Mouse (Mus musculus) urinary bladder, postnatal 10 days (tissue): Measurements from ENCODE around the gene Lsm3.
"Not testable (repeated sequence)": the region's sequence is repeated elsewhere in the genome, so short reads cannot be mapped to it uniquely, and the experiment has no call there.

Experiments used
- DNase-seq: peaks from one replicate; pipeline ENCODE4 v3.0.0; 2022; ENCODE audit warnings: low spot score

Lsm3 gene

GRCm38 (mm10) chr6:91515545-91516449 lies at the start of gene Lsm3, which contains the start of gene Xpc:
TSS of gene Lsm3 (plus strand) at chr6:91515928.
TSS of gene Xpc (minus strand) at chr6:91515888.
- DNase-seq, result peak; percentile 89

DNA sequence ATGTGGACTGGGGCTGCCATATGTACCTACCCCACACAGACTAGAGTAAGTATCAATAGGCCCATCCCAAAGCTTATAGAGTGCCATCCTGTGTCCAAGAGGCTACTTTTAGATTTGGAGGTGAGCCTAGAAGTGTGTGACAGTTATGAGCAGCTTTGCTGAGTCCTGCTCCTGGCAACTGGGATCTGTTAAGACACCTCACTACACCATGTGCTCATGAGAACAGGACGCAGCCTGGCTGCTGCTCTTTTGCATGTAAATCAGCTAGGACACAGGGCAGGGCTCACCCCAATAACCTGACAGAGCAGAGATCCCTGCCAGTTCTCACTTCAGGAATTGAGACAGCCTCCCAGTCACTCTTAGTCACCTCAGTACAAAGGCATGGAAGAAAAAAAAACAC lies 48.6 kb upstream of the Lsm3 start:
- DNase-seq, result no peak

- no peak for DNase-seq
Observed at GRCm38 (mm10) chr6:91470712-91471111, 45.0 kb upstream of the Lsm3 start.

- DNase-seq, result not testable (repeated sequence)
Observed at GRCm38 (mm10) chr6:91471427-91471826, 44.3 kb upstream of the Lsm3 start.

DNA sequence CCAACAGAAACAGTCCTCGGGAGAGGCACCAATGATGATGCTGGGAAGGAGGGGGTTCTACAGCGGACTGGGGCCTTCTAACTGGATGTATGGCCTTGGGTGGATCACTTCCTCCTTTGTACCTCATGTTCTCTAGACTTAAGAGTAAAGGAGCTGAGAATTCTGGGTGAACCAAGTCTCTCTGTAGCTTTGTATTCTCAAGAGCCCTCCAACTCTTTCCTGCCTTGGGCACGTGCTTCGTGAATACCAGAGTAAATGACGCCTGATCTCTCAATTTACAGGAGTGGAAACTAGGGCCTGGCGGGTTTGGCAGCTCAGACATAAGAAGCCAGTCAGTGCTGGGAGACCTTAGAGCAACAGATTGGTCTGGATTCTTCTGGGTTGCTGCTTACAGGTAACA lies 43.4 kb upstream of the Lsm3 start:
- DNase-seq, result no peak

DNA sequence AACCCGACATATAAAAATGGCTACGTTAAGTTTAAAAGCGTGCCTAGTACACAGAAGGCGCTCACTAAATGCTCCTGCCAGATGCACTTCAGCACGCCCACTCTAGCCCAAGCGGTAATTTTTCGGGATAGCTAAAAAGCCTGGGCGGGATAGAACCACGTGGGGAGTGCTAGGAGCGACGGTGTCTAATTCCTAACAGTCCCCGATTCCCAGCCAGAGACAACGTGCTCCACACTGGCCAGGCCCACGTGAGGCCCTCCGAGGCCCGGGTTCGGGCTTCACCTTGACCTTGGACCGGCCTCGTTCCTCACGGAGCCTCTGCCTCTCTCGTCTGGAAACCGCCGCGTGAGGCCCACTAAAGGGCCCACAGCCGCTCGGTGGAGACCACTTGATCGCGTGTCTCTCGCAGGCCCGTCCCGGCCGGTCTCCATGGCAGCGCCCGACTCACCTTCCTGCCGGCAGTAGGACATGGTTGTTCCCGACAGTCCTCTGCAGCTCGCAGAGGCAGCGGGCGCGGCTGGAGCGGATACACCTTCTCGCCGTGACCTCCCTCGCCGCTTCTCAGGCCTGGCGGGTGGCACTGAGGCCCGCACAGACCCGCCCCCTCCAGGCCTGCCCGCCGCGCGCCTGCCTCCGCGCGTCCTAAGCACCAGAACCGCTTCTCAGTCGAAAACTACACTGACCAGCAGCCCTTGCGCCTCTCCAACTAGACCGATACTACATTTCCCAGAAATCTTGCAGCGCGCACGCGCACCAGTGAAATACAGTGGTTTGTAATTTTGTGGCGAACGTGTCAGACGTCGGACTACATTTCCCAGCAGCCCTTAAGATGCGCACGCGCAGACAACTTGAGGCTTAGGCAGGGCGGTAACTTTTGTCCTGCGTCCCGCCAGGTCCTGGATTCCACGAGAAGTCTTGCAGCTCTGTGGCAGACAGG lies 42.6 kb upstream of the Lsm3 start, which contains the start of the genes Chchd4 and Tmem43:
TSS of gene Chchd4 (minus strand) at position 679 of the 937 bp plus-strand sequence.
TSS of gene Tmem43 (plus strand) at position 836 of the 937 bp plus-strand sequence.
- peak; percentile 95 for DNase-seq

GRCm38 (mm10) chr6:91473805-91474440 lies 41.8 kb upstream of the Lsm3 start:
- no peak for DNase-seq

- DNase-seq, result no peak
Observed at GRCm38 (mm10) chr6:91474441-91475190, 41.1 kb upstream of the Lsm3 start.

DNA sequence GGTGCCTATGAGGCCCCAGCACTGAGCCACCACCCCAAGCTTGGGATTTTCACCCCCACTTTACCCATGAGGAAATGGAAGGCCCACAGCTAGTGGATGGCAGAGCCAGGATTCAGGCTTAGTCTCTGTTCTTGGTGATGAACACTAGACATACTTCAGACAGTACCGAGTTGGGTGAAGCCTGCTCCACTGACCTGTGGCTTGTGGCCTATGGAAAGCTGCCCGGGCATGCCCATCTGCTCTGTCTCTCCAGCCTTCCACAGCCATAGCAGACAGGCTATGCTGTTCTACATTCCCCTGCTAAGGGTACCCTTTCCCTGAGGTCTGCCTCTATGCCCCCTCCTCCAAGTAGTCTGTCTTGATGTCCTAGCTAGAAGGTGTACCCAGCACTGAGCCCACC lies 39.2 kb upstream of the Lsm3 start:
- DNase-seq, result no peak

- DNase-seq, result no peak
Observed at GRCm38 (mm10) chr6:91483371-91483770, 32.4 kb upstream of the Lsm3 start.

DNA sequence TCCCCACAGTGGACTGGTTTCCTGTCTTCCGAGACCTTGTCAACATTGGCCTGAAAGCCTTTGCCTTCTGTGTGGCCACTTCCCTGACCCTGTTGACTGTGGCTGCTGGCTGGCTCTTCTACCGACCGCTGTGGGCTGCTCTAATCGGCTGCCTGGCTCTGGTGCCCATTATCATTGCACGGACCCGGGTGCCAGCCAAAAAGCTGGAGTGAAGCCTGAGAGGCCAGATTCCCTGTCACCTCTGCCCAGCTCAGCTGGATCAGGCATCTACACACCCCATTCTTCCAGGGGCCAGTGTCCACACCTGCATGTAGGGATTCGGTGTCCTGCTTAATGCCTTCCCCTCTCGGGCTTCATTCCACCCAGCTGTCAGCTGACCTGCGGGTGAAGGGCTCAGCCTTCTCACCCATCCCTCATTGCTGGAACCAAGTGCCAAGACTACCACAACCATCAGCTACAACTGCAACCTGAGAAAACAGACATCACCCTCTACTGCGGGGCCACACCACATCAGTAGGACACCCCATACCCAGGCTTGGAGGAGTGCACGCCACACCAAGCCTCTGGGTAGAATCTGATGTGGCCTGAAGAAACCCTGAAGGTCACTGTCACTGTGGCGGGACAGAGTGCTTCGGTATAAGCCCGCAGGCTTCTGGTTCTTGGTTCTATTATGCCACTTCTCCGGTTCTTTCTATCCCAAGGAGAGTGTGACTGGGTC lies 28.8 kb upstream of the Lsm3 start:
- no peak for DNase-seq

- no peak for DNase-seq
Observed at GRCm38 (mm10) chr6:91488496-91489212, 27.1 kb upstream of the Lsm3 start.

DNA sequence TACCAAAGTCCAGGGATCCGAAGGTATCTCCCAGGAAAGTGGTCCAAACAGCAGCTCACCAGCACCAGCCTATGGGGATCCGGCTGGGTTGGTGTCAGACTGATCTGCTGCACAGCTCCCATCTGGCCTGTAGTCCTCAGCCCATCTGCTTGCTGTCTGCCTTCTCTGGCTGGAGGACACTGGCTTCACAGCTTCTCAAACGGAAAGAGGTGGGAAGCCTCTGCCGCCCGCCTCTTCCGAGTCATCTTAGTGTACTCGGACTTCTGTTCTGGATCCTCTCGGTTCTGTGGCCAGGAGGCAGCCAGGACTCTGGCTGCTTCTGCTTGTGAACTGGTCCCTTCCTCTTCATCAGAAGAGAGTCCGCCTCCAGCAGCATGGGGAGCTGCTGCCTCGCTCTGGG lies 25.9 kb upstream of the Lsm3 start:
- DNase-seq, result no peak

DNA sequence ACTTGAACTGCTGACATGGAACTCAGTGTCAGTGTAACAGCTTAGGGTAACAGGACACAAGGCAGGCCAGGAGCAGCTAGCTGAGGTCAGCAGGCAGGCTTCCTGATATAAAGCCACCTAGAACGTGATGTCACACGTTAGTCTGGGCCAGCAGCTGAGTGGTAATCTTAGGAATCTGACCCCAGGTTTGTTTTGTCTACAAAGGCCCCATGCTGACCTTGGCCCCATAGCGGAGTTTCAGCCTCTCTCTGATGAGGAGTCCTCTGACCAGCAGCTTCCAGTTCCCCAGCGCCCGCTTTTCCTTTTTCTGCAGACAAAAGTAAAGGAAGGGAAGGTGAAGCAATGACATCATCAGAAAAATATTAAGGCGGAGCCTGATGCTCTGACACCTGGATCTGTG lies 24.7 kb upstream of the Lsm3 start:
- DNase-seq, result no peak

DNA sequence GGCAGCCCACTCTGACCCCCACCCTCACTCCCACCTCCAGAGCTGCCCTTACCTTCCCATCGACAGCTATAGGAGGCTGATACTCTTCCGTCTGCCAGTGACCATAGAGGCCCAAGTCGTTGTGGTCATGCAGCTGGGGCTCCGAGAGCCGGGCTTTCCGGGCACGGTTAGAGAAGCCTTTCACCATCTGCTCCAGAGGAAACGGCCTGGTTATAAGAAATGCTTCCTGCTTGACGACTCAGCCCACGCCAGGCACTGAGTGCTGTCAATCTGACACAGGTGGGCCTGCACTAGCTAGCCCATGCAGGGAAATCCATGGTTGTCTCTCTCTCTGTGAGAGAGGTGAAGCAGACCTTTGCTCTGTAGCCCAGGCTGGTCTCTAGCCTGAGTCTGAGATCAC lies 22.7 kb upstream of the Lsm3 start:
- no peak for DNase-seq

DNA sequence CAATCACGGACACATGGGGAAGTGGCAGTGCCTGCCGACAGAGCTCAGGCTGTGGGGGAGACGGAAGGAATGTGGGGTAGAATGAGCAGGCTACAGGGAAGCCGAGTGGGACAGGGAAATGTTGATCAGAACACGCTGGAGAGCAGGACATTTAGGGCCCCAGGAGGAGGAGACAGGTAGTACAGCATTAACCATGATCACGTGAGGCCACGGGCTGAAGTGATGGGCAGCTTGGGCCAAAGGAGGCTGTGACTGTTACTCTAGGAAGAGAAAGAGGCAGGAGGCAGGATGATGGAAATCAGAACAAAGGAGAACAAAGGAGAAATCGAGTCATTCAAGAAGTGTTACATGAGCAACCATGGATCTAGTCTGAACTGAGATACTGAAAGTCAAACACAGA lies 21.2 kb upstream of the Lsm3 start:
- no peak for DNase-seq

DNA sequence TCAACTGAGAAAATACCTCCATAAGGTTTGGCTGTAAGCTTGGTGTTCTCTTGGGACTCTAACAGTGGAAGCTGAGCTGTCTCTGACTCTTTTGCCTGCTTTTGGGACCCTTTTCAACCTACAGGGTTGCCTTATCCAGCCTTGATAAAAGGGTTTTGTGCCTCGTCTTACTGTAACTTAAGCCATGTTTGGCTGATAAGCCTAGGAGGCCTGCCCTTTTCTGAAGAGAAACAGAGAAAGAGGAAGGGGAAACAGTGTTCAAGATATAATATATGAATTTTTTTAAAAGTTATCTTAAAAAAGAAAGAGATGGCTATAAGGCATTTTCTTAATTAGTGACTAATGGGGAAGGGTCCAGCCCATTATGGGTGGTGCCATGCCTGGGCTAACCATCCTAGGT lies 12.4 kb upstream of the Lsm3 start:
- no peak for DNase-seq

- no peak for DNase-seq
Observed at GRCm38 (mm10) chr6:91506036-91506435, 9.7 kb upstream of the Lsm3 start.

DNA sequence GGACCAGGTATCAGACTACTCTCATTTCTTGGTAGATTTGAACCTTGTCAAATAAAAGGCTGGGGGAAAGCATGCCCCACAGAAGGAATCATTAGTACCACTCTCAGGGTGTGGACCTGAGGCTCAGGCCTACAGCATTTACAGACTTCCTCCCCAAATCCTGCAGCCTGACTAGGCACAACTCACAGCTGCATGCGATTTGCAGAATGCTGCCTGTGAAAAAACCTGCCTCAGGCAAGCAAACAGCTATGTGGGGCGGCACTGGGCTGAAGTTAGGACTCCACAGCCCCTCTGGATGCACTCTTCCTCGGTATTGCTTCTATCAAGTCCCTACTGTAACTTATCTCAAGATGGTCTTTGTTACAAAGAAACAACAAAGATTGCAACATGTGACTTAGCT lies 7.7 kb upstream of the Lsm3 start:
- no peak for DNase-seq

DNA sequence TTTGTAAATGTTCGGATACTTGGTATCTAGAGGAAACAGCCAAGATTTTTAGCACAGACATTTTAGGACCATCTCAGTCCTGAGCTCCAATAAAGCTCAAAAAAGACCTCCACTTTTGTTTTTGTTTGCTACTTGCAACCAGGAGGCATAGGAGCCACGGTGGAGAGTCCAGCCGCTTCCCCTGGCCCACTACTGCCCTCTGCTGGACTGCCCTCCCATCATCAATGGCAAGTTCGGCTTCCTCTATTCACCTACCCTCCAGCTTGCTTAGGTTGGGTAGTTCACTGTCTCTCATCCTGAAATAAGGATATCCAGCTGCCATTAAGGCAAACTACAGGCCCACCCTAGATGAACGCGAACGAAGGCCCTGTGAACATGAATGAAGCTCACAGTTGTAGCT lies 6.4 kb upstream of the Lsm3 start:
- DNase-seq, result peak; percentile 46
